Mouse (Mus musculus) activated CD4-positive, CD25-positive, alpha-beta regulatory T cell (primary cell): ENCODE measurements around the gene Gm10717. TPM values are rescaled to one million over a fixed set of nuclear protein-coding genes. Genes with fewer than 3 reads are reported as not detected.

Experiments
- polyA plus RNA-seq, 2 experiments: library from polyadenylated mRNA; unstranded; fragments of 100-300 nt; shearing (Covaris generic); gene quantifications; one replicate each; pipeline ENCODE4 v1.2.1; 2017

Gene Gm10717
- polyA plus RNA-seq: 10 to 100 TPM in 1 of 2 experiments, 1 to 10 TPM in 1; 7.4 to 24.4 TPM

DNA sequence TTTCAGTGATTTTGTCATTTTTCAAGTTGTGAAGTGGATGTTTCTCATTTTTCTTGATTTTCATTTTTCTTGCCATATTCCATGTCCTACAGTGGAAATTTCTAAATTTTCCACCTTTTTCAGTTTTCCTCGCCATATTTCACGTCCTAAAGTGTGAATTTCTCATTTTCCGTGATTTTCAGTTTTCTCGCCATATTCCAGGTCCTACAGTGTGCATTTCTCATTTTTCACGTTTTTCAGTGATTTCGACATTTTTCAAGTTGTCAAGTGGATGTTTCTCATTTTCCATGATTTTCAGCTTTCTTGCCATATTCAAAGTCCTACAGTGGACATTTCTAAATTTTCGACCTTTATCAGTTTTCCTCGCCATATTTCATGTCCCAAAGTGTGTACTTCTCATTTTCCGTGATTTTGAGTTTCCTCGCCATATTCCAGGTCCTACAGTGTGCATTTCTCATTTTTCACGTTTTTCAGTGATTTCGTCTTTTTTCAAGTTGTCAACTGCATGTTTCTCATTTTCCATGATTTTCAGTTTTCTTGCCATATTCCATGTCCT, at the start of gene Gm10717:
Gm10717 (plus strand) TSS at position 506 of the 556 bp plus-strand sequence.

DNA sequence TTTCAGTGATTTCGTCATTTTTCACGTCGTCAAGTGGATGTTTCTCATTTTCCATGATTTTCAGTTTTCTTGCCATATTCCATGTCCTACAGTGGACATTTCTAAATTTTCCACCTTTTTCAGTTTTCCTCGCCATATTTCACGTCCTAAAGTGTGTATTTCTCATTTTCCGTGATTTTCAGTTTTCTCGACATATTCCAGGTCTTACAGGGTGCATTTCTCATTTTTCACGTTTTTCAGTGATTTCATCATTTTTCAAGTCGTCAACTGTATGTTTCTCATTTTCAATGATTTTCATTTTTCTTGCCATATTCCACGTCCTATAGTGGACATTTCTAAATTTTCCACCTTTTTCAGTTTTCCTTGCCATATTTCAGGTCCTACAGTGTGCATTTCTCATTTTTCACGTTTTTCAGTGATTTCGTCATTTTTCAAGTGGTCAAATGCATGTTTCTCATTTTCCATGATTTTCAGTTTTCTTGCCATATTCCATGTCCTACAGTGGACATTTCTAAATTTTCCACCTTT, 24.7 kb upstream of the Gm10717 start, which contains the start of gene Gm10722:
Gm10722 (plus strand) TSS at position 478 of the 528 bp plus-strand sequence.

GRCm38 (mm10) chr9:3002794-3003396, 22.3 kb upstream of the Gm10717 start, which contains the start of gene Gm11168:
Gene Gm11168 (plus strand): TSS chr9:3003346.

DNA sequence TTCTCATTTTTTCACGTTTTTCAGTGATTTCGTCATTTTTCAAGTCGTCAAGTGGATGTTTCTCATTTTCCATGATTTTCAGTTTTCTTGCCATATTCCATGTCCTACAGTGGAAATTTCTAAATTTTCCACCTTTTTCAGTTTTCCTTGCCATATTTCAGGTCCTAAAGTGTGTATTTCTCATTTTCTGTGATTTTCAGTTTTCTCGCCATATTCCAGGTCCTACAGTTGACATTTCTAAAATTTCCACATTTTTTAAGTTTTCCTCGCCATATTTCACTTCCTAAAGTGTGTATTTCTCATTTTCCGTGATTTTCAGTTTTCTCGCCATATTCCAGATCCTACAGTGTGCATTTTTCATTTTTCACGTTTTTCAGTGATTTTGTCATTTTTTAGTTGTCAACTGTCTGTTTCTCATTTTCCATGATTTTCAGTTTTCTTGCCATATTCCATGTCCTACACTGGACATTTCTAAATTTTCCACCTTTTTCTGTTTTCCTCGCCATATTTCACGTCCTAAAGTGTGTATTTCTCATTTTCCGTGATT, 12.4 kb upstream of the Gm10717 start, which contains the start of gene Gm10721:
Gm10721 (plus strand) TSS at position 408 of the 547 bp plus-strand sequence.

GRCm38 (mm10) chr9:3015354-3015753, 9.9 kb upstream of the Gm10717 start, which contains the start of gene Gm10720:
Gene Gm10720 (plus strand): TSS chr9:3015654.

DNA sequence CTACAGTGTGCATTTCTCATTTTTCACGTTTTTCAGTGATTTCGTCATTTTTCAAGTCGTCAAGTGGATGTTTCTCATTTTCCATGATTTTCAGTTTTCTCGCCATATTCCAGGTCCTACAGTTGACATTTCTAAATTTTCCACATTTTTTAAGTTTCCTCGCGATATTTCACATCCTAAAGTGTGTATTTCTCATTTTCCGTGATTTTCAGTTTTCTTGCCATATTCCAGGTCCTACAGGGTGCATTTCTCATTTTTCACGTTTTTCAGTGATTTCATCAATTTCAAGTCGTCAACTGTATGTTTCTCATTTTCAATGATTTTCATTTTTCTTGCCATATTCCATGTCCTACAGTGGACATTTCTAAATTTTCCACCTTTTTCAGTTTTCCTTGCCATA, 8.1 kb upstream of the Gm10717 start, which contains the start of gene Gm10719:
Gm10719 (plus strand) TSS at position 301 of the 400 bp plus-strand sequence.

GRCm38 (mm10) chr9:3023312-3023984, 1.8 kb upstream of the Gm10717 start, which contains the start of gene Gm10718:
Gene Gm10718 (plus strand): TSS chr9:3023547.

GRCm38 (mm10) chr9:3034299-3034698, 9.1 kb downstream of the Gm10717 start, which contains the start of gene Gm17535:
Gene Gm17535 (plus strand): TSS chr9:3034599.

GRCm38 (mm10) chr9:3036577-3036976, 11.4 kb downstream of the Gm10717 start, which contains the start of gene Gm10715:
Gene Gm10715 (plus strand): TSS chr9:3036877.

Other genes with a start within 250 kb of the Gm10717 start
- 1 to 10 TPM; 1.4 to 3.3 TPM for gene Gm10722, start 24.5 kb upstream of the Gm10717 start, polyA plus RNA-seq
- gene Gm11168, start 22.1 kb upstream of the Gm10717 start, polyA plus RNA-seq: 1 to 10 TPM; 1.6 to 8.1 TPM
- gene Gm10721, start 12.3 kb upstream of the Gm10717 start, polyA plus RNA-seq: under 1 TPM; 0.61 to 0.81 TPM
- gene Gm10720, start 9.8 kb upstream of the Gm10717 start, polyA plus RNA-seq: 1 to 10 TPM in 1 of 2 experiments, not detected in 1; 2.2 TPM
- gene Gm10719, start 8.0 kb upstream of the Gm10717 start, polyA plus RNA-seq: 1 to 10 TPM; 3.3 to 7.2 TPM
- gene Gm10718, start 1.9 kb upstream of the Gm10717 start, polyA plus RNA-seq: 1 to 10 TPM in 1 of 2 experiments, under 1 TPM in 1; 0.87 to 6.3 TPM
- gene Gm17535, start 9.2 kb downstream of the Gm10717 start, polyA plus RNA-seq: under 1 TPM; 0.80 to 0.87 TPM
- not detected for gene Gm10715, start 11.5 kb downstream of the Gm10717 start, polyA plus RNA-seq